Mouse (Mus musculus) midbrain, embryonic 16.5 days (tissue): ENCODE data around the gene Gm26920. TPM values are rescaled to one million over a fixed set of nuclear protein-coding genes. Genes with fewer than 3 reads are reported as not detected.

ENCODE experiments used
- ATAC-seq: fragments of 200-750 bp; cut with Nextera tagmentation; 2 replicates; pipeline ENCODE4 v1.8.0; 2017; ENCODE audit warnings: moderate TSS enrichment
- H3K27ac ChIP-seq: fragments of 300-500 bp; sonication (generic); 2 replicates; pipeline ENCODE4 v1.5.1; 2014; ENCODE audit warnings: mild to moderate bottlenecking, low read length, mixed read lengths
- H3K27me3 ChIP-seq: fragments of 300-500 bp; sonication (generic); 2 replicates; pipeline ENCODE4 v1.6.1; 2014; ENCODE audit warnings: low read depth, low read length, mixed read lengths; ENCODE audit not compliant: control insufficient read depth, insufficient read depth
- H3K36me3 ChIP-seq: fragments of 300-500 bp; sonication (generic); 2 replicates; pipeline ENCODE4 v1.6.1; 2014; ENCODE audit warnings: mild to moderate bottlenecking, low read length, moderate library complexity, mixed read lengths; ENCODE audit not compliant: control insufficient read depth, insufficient read depth
- H3K4me1 ChIP-seq: fragments of 300-500 bp; sonication (generic); 2 replicates; pipeline ENCODE4 v1.6.1; 2014; ENCODE audit warnings: mild to moderate bottlenecking, low read length, mixed read lengths; ENCODE audit not compliant: control insufficient read depth, insufficient read depth
- H3K4me2 ChIP-seq: fragments of 300-500 bp; sonication (generic); 2 replicates; pipeline ENCODE4 v1.6.1; 2014; ENCODE audit warnings: mild to moderate bottlenecking, low read length, mixed read lengths
- H3K4me3 ChIP-seq: fragments of 300-500 bp; sonication (generic); 2 replicates; pipeline ENCODE4 v1.5.1; 2014; ENCODE audit warnings: low read depth, mild to moderate bottlenecking, low read length, moderate library complexity, mixed read lengths
- H3K9ac ChIP-seq: fragments of 300-500 bp; sonication (generic); 2 replicates; pipeline ENCODE4 v1.6.1; 2014; ENCODE audit warnings: low read depth, low read length, mixed read lengths
- H3K9me3 ChIP-seq: fragments of 300-500 bp; sonication (generic); replicated peaks from 2 replicates; pipeline ENCODE4 v1.6.1; 2014; ENCODE audit warnings: mild to moderate bottlenecking, low read length, mixed read lengths; ENCODE audit not compliant: control insufficient read depth, poor library complexity, severe bottlenecking
- WGBS: fragments of 180-500 bp; shearing (Covaris S2); extraction: QIAGEN DNeasy Blood & Tissue Kit; methylation state at CpG from one replicate; pipeline ENCODE4 v1.1.7; 2014; 5-methylcytosine and 5-hydroxymethylcytosine counted together
- microRNA-seq: library from miRNA; unstranded; fragments of <30 nt; microRNA quantifications from one replicate; pipeline ENCODE4, GENCODE M21; 2017
- polyA plus RNA-seq: library from polyadenylated mRNA; unstranded; fragments of >200 nt; fragmentation: Nextera tagmentation; extraction: Ambion mirVana; gene quantifications from 2 replicates; pipeline ENCODE4 v1.2.1, GENCODE M21; 2015

Gene Gm26920
- polyA plus RNA-seq, 1 experiment from 2014 or later, result 3.2 TPM

DNA sequence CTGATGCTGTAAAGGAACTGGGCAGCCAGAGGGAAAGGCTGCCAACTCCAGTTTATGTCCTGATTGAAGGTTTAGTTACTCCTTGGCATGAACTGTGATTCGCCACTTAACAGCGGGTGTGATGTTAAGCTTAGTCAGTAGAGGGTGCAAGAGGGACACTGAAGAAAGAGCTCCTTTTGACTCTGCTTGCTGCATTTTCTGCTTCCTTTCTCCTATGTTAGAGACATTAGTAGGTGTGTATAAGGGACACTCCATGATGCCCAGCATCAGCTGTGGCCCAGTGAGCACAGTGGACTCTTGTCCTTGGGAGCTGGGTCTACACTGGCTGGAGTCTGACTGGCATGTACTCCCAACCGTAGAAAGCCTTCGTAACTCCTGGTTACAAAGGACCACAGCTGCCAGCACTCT is 77.2 kb downstream of the Gm26920 start:
- H3K36me3 ChIP-seq, result peaks cover 16% of the 10 kb centered on the region

DNA sequence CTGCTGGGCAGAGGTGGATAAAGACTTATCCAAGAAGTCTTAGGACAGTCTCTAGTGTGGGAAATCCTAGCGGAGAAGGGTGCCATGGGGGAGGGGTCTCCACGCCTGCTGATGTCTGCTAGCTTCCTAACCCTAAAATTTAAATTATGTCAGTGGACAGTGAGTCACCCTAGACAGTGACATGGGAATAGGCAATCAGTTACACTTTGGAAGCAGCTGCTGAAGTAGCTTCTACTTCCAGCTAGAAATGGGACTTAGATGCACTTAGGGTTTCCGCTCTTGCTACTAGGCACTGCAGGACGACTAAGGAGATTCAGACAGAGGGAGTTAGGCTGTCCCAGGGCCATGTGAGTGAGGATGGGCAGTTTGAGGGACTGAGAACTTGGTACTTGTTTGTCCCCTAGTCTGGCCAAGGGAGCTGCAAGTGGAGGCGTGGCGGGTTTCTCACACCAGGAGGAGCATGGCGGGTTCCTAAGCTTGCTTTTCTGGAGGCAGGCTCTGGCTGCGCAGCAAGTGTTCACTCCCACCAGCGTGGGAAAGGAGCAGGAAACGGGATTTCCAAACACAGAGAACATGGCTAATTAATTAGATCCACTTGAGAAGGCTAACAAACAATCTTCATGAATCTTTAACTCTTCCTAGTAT is 79.5 kb downstream of the Gm26920 start:
- Histone ChIP-seq H3K27me3 (no peaks in the 10 kb centered on the region), H3K9ac (no peak overlapping the region), H3K4me2 (no peak overlapping the region), H3K9me3 (no peaks in the 10 kb centered on the region), H3K36me3 (peaks cover 11% of the 10 kb centered on the region; the same call in 1 of the 2 replicates), H3K27ac (no peak overlapping the region), H3K4me1 (peaks cover 2% of the 10 kb centered on the region; the same call in 1 of the 2 replicates), H3K4me3 (no peak overlapping the region)
- ATAC-seq, result no peak
- WGBS, result 77% methylated on average over 10 of the region's 10 CpGs

More for the DNA sequence above, 77.2 kb downstream of the Gm26920 start:
- Histone ChIP-seq H3K27me3 (no peaks in the 10 kb centered on the region), H3K9ac (no peak overlapping the region), H3K4me3 (no peak overlapping the region), H3K4me1 (peaks cover 2% of the 10 kb centered on the region; the same call in 1 of the 2 replicates), H3K9me3 (no peaks in the 10 kb centered on the region), H3K27ac (0 out of 2 replicates have a peak overlapping the region, but pooled peaks have one; percentile 18), H3K4me2 (no peak overlapping the region)
- 81% methylated on average over 4 of the region's 4 CpGs for WGBS
- no peak for ATAC-seq

DNA sequence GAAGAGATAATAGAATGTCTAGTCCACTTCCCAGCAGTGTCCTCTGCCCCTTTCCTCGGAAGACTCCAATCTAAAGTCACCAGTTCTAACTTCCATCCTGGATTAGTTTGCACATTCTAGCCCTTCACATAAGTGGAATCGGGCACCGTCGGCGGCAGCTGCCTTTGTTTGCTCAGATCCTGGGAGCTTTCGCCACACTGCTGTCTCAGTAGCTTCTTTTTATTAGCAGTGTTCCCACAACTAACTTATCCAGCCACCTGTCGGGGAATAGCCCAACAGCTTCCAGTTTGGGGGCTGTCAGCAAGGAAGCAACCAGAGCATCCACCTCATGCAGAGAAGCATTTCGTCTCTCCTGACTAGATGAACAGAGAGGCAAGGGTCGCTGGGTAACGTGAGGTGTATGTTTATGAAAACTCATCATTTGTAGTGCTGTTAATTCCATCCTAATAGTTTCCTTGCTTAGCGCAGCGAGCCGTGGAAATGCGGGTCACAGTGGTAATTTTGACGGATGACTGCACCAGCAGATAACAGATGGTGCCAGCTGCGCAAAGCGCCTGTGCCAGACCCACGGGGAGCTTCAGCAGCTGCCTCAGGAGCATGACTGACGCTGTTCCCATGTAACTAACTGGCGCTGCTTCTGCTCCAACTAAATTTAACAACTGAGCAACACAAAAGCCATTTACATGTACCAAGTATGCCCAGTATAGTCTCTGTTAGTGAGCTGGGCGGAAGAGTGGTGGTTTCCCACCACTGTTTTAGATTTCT is 80.7 kb downstream of the Gm26920 start:
- Histone ChIP-seq H3K4me1 (peaks cover 2% of the 10 kb centered on the region; the same call in 1 of the 2 replicates), H3K9ac (no peak overlapping the region), H3K27ac (no peak overlapping the region), H3K4me3 (no peak overlapping the region), H3K9me3 (no peaks in the 10 kb centered on the region), H3K36me3 (peaks cover 6% of the 10 kb centered on the region; the same call in 1 of the 2 replicates), H3K27me3 (no peaks in the 10 kb centered on the region), H3K4me2 (no peak overlapping the region)
- 49% methylated on average over 21 of the region's 21 CpGs for WGBS
- ATAC-seq, result peak; percentile 45; the same call in 1 of the 2 replicates

DNA sequence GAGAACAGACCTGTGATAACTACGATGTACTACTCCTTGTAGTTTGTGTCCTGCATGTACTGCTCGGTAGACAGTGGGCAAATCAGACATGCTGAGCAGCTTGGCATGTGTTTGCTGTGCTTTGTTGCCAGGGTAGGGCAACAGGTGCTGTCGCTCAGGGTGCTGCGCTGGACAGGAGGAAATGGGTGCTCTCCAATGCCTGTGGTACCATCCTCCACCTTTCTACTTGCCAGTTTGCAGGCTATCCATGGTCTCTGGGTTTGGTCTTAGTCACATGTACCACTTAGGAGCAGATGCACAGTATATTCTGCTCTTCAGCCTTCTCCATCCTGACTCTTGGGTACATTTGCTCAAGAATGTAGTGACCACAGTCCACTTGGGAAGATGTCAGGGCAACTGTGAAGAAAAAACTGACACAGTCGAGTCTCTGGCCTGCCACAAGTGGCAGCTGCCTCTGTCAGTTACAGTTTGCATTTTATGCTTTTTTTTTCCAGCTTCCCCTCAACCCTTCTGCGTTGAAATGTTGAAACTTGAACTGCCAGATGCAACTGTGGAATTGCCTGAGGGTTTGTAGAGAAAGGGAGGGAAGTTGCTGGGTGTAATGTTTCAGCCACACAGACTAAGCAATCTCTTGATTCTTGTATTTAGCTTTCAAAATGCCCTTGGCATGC is 82.1 kb downstream of the Gm26920 start:
- 85% methylated on average over 6 of the region's 6 CpGs for WGBS

DNA sequence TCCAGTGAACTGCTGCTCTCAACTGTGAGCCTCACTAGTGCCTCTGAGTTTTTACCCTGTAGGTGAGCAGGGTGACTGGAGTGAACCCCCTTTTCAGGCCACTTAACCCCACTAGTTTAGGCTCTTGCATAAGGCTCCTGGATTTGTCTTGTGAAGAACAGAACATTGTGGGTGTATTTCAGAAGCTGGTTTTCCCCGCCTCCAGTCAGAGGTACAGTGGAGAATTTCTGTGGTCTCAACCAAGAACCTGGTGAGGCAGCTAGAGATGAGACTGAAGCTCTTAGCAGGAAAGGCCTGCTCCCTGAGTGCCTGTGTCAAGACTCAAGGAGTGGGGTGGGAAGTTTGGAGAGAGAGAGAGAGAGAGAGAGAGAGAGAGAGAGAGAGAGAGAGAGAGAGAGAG is 82.6 kb downstream of the Gm26920 start:
- H3K36me3 ChIP-seq, result peaks cover 6% of the 10 kb centered on the region; the same call in 1 of the 2 replicates
- no peak overlapping the region for H3K4me2 ChIP-seq
- no peak overlapping the region for H3K27ac ChIP-seq
- H3K4me3 ChIP-seq, result no peak overlapping the region
- no peaks in the 10 kb centered on the region for H3K9me3 ChIP-seq
- 89% methylated on average over 1 of the region's 1 CpGs for WGBS
- no peak overlapping the region for H3K9ac ChIP-seq
- H3K4me1 ChIP-seq, result peaks cover 2% of the 10 kb centered on the region; the same call in 1 of the 2 replicates
- ATAC-seq, result no peak
- no peaks in the 10 kb centered on the region for H3K27me3 ChIP-seq

More for the DNA sequence above, 82.1 kb downstream of the Gm26920 start:
- Histone ChIP-seq H3K4me2 (no peak overlapping the region), H3K36me3 (peaks cover 6% of the 10 kb centered on the region; the same call in 1 of the 2 replicates), H3K27me3 (no peaks in the 10 kb centered on the region), H3K4me1 (peaks cover 2% of the 10 kb centered on the region; the same call in 1 of the 2 replicates), H3K9ac (no peak overlapping the region), H3K9me3 (no peaks in the 10 kb centered on the region), H3K27ac (no peak overlapping the region), H3K4me3 (no peak overlapping the region)
- ATAC-seq, result no peak

Small RNA genes lying within 50 kb of the gene (microRNA-seq; reads per million reads assigned to microRNA genes)
- gene Gm23368, result not detected

Other genes starting within 250 kb of the Gm26920 start
- 17.4 and 17.9 TPM in 2 replicates for gene Zfp940, start 236.7 kb downstream of the Gm26920 start, polyA plus RNA-seq
- gene Zfp420, start 230.4 kb downstream of the Gm26920 start, polyA plus RNA-seq, result 23.7 and 26.7 TPM in 2 replicates
- 14.0 and 14.7 TPM in 2 replicates for gene Zfp27, start 183.8 kb downstream of the Gm26920 start, polyA plus RNA-seq
- 7.4 and 7.7 TPM in 2 replicates for gene Zfp383, start 182.2 kb downstream of the Gm26920 start, polyA plus RNA-seq
- gene Zfp74, start 136.3 kb downstream of the Gm26920 start, polyA plus RNA-seq, result 24.4 and 26.7 TPM in 2 replicates
- gene Zfp568, start 106.5 kb downstream of the Gm26920 start, polyA plus RNA-seq, result 3.4 and 4.3 TPM in 2 replicates
- 13.4 and 13.7 TPM in 2 replicates for gene Zfp14, start 39.0 kb downstream of the Gm26920 start, polyA plus RNA-seq
- 10.2 and 13.4 TPM in 2 replicates for gene Zfp82, start 17.5 kb downstream of the Gm26920 start, polyA plus RNA-seq
- 18.1 and 18.7 TPM in 2 replicates for gene Zfp566, start 117 bp upstream of the Gm26920 start, polyA plus RNA-seq
- gene Zfp260, start 4.4 kb upstream of the Gm26920 start, polyA plus RNA-seq, result 79.5 and 87.9 TPM in 2 replicates
- 24.5 and 26.6 TPM in 2 replicates for gene Zfp382, start 31.5 kb upstream of the Gm26920 start, polyA plus RNA-seq
- 10.8 and 13.4 TPM in 2 replicates for gene Zfp146, start 79.3 kb upstream of the Gm26920 start, polyA plus RNA-seq
- 5.9 and 8.5 TPM in 2 replicates for gene Cox7a1, start 93.7 kb upstream of the Gm26920 start, polyA plus RNA-seq
- gene Capns1, start 108.4 kb upstream of the Gm26920 start, polyA plus RNA-seq, result 64.8 and 65.3 TPM in 2 replicates
- gene Polr2i, start 141.5 kb upstream of the Gm26920 start, polyA plus RNA-seq, result 158 and 166 TPM in 2 replicates
- 436 and 442 TPM in 2 replicates for gene Tbcb, start 141.9 kb upstream of the Gm26920 start, polyA plus RNA-seq
- not detected in 2 replicates for gene Ovol3, start 145.3 kb upstream of the Gm26920 start, polyA plus RNA-seq
- gene Thap8, start 189.7 kb upstream of the Gm26920 start, polyA plus RNA-seq, result 0.51 and 1.3 TPM in 2 replicates
- 3.8 and 4.0 TPM in 2 replicates for gene Wdr62, start 190.0 kb upstream of the Gm26920 start, polyA plus RNA-seq
- gene Clip3, start 201.3 kb upstream of the Gm26920 start, polyA plus RNA-seq, result 100 and 124 TPM in 2 replicates
- gene Alkbh6, start 218.3 kb upstream of the Gm26920 start, polyA plus RNA-seq, result 120 and 127 TPM in 2 replicates
- gene Syne4, start 224.4 kb upstream of the Gm26920 start, polyA plus RNA-seq, result 13.4 and 16.0 TPM in 2 replicates
- not detected in 2 replicates for gene E130208F15Rik, start 231.3 kb upstream of the Gm26920 start, polyA plus RNA-seq
- 15.2 and 16.9 TPM in 2 replicates for gene Sdhaf1, start 233.5 kb upstream of the Gm26920 start, polyA plus RNA-seq